Mouse (Mus musculus) heart, embryonic 14.5 days (tissue): ENCODE results near the gene Chad. TPM values are rescaled to one million over a fixed set of nuclear protein-coding genes. Genes with fewer than 3 reads are reported as not detected.

Experiments
- ATAC-seq: fragments of 200-750 bp; cut with Nextera tagmentation; 2 replicates; pipeline ENCODE4 v1.8.0; 2017; ENCODE audit warnings: low read depth, moderate TSS enrichment; ENCODE audit not compliant: insufficient number of reproducible peaks, insufficient read depth, low FRiP score
- H3K27ac ChIP-seq, 2 experiments: fragments of 200-500 bp in 1 of 2; fragments of 300-500 bp in 1 of 2; sonication (generic) in 1 of 2; replicated peaks in 1 of 2; 2 replicates each; pipeline ENCODE4 v1.5.1; 2012 to 2014; ENCODE audit warnings: low read depth in 2 of 2, low read length in 2 of 2, control low read depth in 1 of 2, mild to moderate bottlenecking in 1 of 2, mixed read lengths in 1 of 2; ENCODE audit not compliant: control insufficient read depth in 1 of 2, insufficient read depth in 1 of 2
- H3K27me3 ChIP-seq: fragments of 300-500 bp; sonication (generic); 2 replicates; pipeline ENCODE4 v1.6.1; 2014; ENCODE audit warnings: mild to moderate bottlenecking, low read length, control low read depth; ENCODE audit not compliant: control insufficient read depth, insufficient read depth
- H3K36me3 ChIP-seq: fragments of 300-500 bp; sonication (generic); 2 replicates; pipeline ENCODE4 v1.6.1; 2014; ENCODE audit warnings: mild to moderate bottlenecking, control low read depth, low read length, mixed read lengths; ENCODE audit not compliant: control insufficient read depth, insufficient read depth
- H3K4me1 ChIP-seq, 2 experiments: fragments of 200-500 bp in 1 of 2; fragments of 300-500 bp in 1 of 2; sonication (generic) in 1 of 2; 2 replicates each; pipeline ENCODE4 v1.6.1; 2012 to 2014; ENCODE audit warnings: low read length in 2 of 2, control low read depth in 1 of 2, mixed read lengths in 1 of 2; ENCODE audit not compliant: control insufficient read depth in 2 of 2, insufficient read depth in 2 of 2
- H3K4me2 ChIP-seq: fragments of 300-500 bp; sonication (generic); 2 replicates; pipeline ENCODE4 v1.6.1; 2014; ENCODE audit warnings: mild to moderate bottlenecking, low read length
- H3K4me3 ChIP-seq, 2 experiments: fragments of 200-500 bp in 1 of 2; fragments of 300-500 bp in 1 of 2; sonication (generic) in 1 of 2; 2 replicates each; pipeline ENCODE4 v1.5.1; 2012 to 2014; ENCODE audit warnings: low read length in 2 of 2, mild to moderate bottlenecking in 2 of 2, control low read depth in 1 of 2, low read depth in 1 of 2, moderate library complexity in 1 of 2; ENCODE audit not compliant: control insufficient read depth in 1 of 2, insufficient read depth in 1 of 2
- H3K9ac ChIP-seq: fragments of 300-500 bp; sonication (generic); 2 replicates; pipeline ENCODE4 v1.6.1; 2014; ENCODE audit warnings: mild to moderate bottlenecking, low read length
- H3K9me3 ChIP-seq: fragments of 300-500 bp; sonication (generic); 2 replicates; pipeline ENCODE4 v1.6.1; 2016; ENCODE audit warnings: low read length, control low read depth; ENCODE audit not compliant: control insufficient read depth
- WGBS: fragments of 180-500 bp; shearing (Covaris S2); extraction: QIAGEN DNeasy Blood & Tissue Kit; methylation state at CpG from one replicate; pipeline ENCODE4 v1.1.7; 2014; 5-methylcytosine and 5-hydroxymethylcytosine counted together
- polyA plus RNA-seq: library from polyadenylated mRNA; unstranded; fragments of >200 nt; fragmentation: Nextera tagmentation; extraction: Ambion mirVana; gene quantifications from 2 replicates; pipeline ENCODE4 v1.2.1, GENCODE M21; 2014

Chad gene
- polyA plus RNA-seq, result 0.15 and 0.42 TPM in 2 replicates

DNA sequence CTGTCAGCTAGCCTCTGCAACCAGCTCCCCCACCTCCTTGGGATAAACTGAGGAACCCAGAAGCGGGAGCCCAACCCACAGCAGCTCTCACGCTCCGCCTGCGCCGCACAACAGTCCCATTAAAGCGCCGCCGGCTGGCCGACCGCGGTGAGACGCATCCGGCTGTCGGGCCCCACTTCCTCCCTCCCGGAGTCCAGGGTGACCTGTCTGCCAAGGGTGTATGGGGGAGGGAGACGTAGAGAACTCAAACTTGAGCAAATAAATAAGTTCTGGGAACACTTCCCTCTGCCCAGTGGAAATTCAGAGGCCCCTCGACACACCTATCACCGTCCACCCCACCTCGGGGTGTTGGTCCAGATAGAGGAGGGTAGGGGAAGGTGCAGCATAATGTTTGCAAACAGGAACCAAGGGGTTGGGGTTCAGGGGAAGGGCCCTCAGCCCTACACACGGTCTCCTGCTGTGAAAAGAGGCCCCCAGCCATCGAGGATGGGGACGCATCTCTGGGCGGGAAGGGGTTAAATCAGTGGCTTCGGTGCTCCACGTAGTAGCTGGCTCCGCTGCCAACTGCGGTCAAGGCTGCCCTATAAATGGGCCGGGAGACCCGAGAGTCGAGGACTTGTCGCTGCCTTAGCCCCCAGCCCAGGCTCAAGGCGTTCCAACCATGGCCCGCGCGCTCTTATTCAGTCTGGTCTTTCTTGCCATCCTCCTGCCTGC is at the start of gene Chad:
Gene Chad (plus strand): TSS at position 611 of the 714 bp plus-strand sequence.
- 2% methylated on average over 35 of the region's 35 CpGs for WGBS
- H3K4me3 ChIP-seq, result peak within 1 kb of the TSS; percentile 30
- H3K4me2 ChIP-seq, result peak within 1 kb of the TSS; percentile 73
- H3K27ac ChIP-seq, result no peak within 1 kb of the TSS
- no peak for ATAC-seq
- 0 out of 2 replicates have a peak, but pooled peaks cover 7% of the 10 kb centered on the region for H3K36me3 ChIP-seq
- peaks cover 15% of the 10 kb centered on the region for H3K27me3 ChIP-seq
- peak within 1 kb of the TSS; percentile 67 for H3K9ac ChIP-seq
- H3K4me1 ChIP-seq, result peaks cover 12 to 14% of the 10 kb centered on the region in 2 experiments
- no peaks in the 10 kb centered on the region for H3K9me3 ChIP-seq

DNA sequence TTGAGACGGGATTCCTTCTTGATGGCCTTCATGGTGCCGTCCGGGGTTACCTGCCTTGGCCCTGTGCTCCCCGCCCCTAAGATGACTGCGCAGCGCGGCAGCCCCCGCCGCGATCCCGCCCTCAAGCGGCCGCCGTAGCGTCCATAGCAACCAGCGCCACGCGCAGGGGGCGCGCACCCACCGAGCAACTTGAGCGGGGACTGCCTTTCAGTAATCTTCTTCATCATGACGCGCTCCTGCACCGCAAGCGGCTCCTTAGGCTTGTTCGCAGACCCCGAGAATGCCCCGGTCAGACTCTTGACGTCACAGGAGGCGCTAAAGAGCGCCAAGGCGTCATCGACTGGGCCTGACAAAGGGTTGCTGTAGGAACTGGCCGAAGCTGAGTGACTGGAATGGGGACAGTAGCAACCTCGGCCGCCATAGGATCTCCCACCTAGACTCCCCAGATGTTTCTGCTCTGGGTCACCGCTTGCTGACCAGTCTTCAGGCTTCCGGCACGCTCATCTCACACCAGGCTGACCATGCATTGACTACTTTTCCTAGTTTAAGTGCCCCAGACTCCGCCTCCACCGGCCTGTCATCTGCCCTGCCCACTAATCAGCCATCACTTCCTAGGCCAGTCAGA is 43.5 kb upstream of the Chad start, which contains the start of gene Mycbpap:
Gene Mycbpap (minus strand): TSS at position 524 of the 625 bp plus-strand sequence.
- peaks cover 15 to 28% of the 10 kb centered on the region in 2 experiments for H3K4me1 ChIP-seq
- H3K4me2 ChIP-seq, result peak within 1 kb of the TSS; percentile 81
- H3K9me3 ChIP-seq, result no peaks in the 10 kb centered on the region
- ATAC-seq, result peak; percentile 52; the same call in 1 of the 2 replicates
- peak within 1 kb of the TSS; percentile 52 to 58 for H3K27ac ChIP-seq
- 1% methylated on average over 42 of the region's 42 CpGs for WGBS
- H3K9ac ChIP-seq, result peak within 1 kb of the TSS; percentile 67
- H3K36me3 ChIP-seq, result no peaks in the 10 kb centered on the region
- H3K27me3 ChIP-seq, result no peaks in the 10 kb centered on the region
- H3K4me3 ChIP-seq, result peak within 1 kb of the TSS; percentile 67 to 72

DNA sequence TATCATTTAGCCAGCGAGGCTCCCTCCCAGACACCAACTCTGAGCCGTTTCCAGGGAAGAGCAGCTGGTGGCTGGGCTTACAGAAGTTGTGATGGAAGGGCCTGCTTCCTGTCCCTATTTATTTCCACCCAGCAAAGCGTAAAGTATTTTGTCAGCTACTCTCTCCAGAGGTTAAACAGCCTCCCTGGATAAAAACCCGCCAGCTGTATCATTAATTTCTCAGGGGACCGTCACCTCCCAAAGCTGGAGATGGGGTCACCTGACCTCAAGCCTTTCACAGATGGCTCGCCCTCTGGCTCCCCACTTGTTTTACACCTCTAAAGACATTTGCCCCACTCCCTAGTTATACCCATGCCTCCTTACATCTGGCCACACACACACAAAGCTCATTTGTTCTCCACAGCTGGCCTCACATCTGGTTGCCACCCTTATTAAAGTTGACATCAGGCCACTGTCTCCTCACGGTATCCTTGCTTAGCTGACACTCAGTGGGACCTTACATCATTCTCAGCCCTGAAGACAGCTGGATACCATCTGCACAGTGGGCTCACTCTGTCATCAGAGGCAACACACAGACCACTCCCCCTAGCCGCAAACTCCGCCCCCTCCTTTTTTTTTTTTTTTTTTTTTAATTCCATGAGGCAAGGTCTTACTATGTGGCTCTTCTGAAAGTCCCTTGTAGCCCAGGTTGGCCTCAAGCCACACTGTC is 38.5 kb upstream of the Chad start:
- 58% methylated on average over 9 of the region's 9 CpGs for WGBS

DNA sequence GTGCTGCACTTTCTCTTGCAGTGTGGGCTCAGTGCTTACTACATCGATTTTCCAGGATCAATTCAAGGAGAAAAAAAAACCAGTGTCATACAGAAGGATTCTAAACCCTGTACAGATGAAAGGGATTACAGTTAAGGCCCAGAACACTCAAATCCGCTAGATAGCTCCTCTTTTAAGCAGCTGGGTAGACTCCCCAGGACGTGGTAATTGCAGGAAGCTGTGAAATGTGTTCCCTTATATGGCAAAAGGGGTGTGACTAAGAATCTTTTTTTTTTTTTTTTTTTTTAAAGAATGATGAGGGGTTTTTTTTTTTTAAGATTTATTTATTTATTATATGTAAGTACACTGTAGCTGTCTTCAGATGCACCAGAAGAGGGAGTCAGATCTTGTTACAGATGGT is 36.0 kb upstream of the Chad start:
- H3K27me3 ChIP-seq, result no peaks in the 10 kb centered on the region
- no peaks in the 10 kb centered on the region for H3K9me3 ChIP-seq
- H3K4me2 ChIP-seq, result no peak overlapping the region
- no peak for ATAC-seq
- H3K36me3 ChIP-seq, result no peaks in the 10 kb centered on the region
- H3K9ac ChIP-seq, result no peak overlapping the region
- H3K4me3 ChIP-seq, result no peak overlapping the region
- WGBS, result 59% methylated on average over 3 of the region's 3 CpGs
- no peak overlapping the region for H3K27ac ChIP-seq
- peaks cover 0 to 2% of the 10 kb centered on the region in 2 experiments; a peak in 1 of 4 replicates for H3K4me1 ChIP-seq

More for the DNA sequence above, 38.5 kb upstream of the Chad start:
- Histone ChIP-seq H3K9me3 (no peaks in the 10 kb centered on the region), H3K4me1 (peaks cover 6 to 14% of the 10 kb centered on the region in 2 experiments), H3K27me3 (no peaks in the 10 kb centered on the region), H3K36me3 (no peaks in the 10 kb centered on the region), H3K9ac (no peak overlapping the region), H3K4me3 (no peak overlapping the region), H3K27ac (no peak overlapping the region), H3K4me2 (no peak overlapping the region)
- ATAC-seq, result no peak

DNA sequence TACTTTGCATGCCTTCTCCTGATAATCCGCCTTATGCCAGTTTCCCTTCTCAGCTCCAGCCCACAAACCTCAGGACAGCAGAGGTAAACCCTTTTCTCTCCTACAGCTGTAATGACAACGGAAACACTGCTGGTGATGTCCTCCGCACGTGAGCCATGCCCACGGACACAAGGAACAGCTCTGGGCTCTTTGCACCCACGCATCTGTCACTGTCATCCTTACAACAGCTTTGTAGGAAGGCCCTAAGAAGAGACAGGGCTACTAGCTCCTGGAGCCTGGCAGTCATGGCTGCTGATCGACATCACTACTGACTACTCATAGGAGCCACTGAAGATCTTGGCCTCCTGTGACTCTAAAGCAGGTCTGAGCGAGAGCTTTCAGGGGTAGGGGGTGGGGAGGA is 31.7 kb upstream of the Chad start:
- H3K9ac ChIP-seq, result no peak overlapping the region; the same call in 1 of the 2 replicates
- H3K4me2 ChIP-seq, result no peak overlapping the region
- peaks cover 0 to 5% of the 10 kb centered on the region in 2 experiments; a peak in 1 of 4 replicates for H3K4me1 ChIP-seq
- H3K9me3 ChIP-seq, result 0 out of 2 replicates have a peak, but pooled peaks cover 4% of the 10 kb centered on the region
- no peak for ATAC-seq
- WGBS, result 73% methylated on average over 8 of the region's 8 CpGs
- H3K4me3 ChIP-seq, result no peak overlapping the region
- H3K36me3 ChIP-seq, result no peaks in the 10 kb centered on the region
- H3K27ac ChIP-seq, result no peak overlapping the region
- no peaks in the 10 kb centered on the region for H3K27me3 ChIP-seq

DNA sequence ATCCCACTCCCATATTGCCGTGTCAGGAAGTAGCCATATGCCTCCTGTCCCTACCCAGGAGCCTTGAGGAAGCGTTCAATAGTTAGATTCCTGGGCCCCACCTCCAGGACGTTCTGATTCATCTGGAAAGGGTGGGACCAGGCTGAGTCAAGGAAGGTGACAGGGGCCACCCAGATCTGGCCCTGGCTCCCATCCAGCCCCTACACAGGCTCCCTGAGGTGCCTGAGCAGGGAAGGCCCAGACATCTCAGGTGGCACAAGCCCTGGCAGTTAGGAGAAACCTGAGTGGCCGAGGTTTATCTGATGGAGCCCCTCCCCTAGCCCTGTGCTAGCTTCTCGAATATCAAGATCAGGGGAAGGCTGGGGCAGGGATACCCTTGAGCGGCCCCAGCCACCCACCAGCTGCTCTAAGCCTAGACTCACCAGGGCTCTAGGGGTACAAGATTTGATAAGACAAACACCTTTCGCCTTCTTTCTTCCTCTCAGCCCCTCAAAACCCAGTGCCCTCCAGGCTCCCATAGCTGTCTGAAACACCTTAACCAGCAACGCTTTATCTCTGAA is 26.0 kb upstream of the Chad start:
- Histone ChIP-seq H3K36me3 (peaks cover 19% of the 10 kb centered on the region), H3K4me1 (peaks cover 2 to 3% of the 10 kb centered on the region in 2 experiments; a peak in 3 of 4 replicates), H3K4me3 (no peak overlapping the region), H3K9ac (no peak overlapping the region), H3K9me3 (0 out of 2 replicates have a peak, but pooled peaks cover 4% of the 10 kb centered on the region), H3K27me3 (no peaks in the 10 kb centered on the region), H3K4me2 (no peak overlapping the region), H3K27ac (no peak overlapping the region)
- 55% methylated on average over 8 of the region's 8 CpGs for WGBS
- ATAC-seq, result no peak

GRCm38 (mm10) chr11:94539761-94540160 is 25.1 kb upstream of the Chad start:
- Histone ChIP-seq H3K36me3 (peaks cover 19% of the 10 kb centered on the region), H3K27ac (no peak overlapping the region), H3K9ac (no peak overlapping the region), H3K4me3 (no peak overlapping the region), H3K4me1 (peaks cover 4 to 7% of the 10 kb centered on the region in 2 experiments; a peak in 3 of 4 replicates), H3K4me2 (no peak overlapping the region), H3K27me3 (no peaks in the 10 kb centered on the region), H3K9me3 (0 out of 2 replicates have a peak, but pooled peaks cover 2% of the 10 kb centered on the region)
- 76% methylated on average over 7 of the region's 7 CpGs for whole genome bisulfite sequencing
- ATAC-seq, result no peak
